Mouse (Mus musculus) left cerebral cortex, adult 9 months (tissue): ENCODE data around the gene Fam163a.
"Not testable (repeated sequence)": the region's sequence is repeated elsewhere in the genome, so short reads cannot be mapped to it uniquely, and the experiment has no call there.

Experiments used
- DNase-seq, 2 experiments: peaks; one replicate each; pipeline ENCODE4 v3.0.0; 2022; ENCODE audit warnings: low spot score in 2 of 2

The Fam163a gene

DNA sequence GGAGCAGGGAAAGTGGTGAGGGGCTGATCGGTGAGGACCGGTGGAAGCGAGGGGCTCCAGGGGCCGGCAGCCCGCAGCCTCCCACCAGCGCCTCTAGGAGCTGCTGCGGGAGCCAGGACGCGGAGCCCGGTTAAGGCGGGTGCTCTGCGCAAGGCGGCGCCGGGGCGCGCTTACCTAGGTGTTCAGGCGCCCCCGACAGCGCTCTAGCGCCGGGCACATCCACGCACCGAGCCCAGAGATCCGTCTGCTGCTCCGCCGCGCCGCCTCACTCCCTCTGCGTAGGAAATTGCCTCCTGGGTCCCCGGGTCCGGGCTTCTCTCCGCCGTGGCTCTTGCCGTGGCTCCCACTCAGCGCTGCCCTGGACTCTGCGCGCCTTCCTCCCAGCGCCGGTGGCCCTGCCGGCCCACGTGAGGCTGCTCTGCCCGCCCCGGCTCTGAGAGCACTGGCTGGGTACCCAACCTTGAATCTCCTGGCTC, at the start of gene Fam163a:
Gene Fam163a (minus strand): TSS at position 371 of the 476 bp plus-strand sequence.
- peak in 1 of 2 experiments; percentile 8 for DNase-seq

DNA sequence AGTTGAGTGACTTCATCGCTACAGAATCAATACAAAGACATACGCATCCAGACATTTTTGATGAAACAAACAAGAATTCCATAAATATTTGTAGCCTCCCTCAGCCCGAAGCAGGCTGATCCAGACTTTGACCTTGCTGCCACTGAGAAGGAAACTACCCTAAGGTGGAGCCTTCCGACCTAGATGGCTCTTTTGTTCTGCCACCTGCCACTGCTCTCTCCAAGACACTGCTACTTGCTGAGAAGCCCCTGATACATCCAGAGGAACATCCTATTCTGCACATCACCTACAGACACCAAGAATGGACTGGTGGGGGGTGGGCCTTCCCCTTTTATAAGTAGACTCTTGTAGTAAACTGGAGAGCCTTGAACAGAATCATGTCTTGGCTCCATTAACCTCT, 46.3 kb upstream of the Fam163a start:
- DNase-seq: not testable (repeated sequence)

DNA sequence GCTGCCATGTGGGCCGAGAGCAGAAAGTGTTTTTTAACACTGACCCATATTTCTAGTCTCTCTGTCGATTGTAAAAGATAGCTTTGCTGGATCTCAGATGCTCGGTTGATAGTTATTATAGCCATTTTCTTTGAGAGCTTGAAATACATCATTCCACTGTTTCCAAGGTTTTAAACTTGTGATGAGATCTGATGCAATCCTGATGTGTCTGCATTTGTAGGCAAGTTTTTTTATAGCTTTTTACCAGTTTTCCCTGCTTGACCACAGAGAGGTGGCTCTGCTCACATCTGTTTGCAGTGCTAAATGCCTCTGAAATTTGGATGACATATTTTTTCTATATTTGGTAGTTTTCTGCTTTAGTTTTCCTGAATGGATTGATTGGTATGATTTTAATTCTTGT, 43.1 kb upstream of the Fam163a start:
- DNase-seq: no peak

DNA sequence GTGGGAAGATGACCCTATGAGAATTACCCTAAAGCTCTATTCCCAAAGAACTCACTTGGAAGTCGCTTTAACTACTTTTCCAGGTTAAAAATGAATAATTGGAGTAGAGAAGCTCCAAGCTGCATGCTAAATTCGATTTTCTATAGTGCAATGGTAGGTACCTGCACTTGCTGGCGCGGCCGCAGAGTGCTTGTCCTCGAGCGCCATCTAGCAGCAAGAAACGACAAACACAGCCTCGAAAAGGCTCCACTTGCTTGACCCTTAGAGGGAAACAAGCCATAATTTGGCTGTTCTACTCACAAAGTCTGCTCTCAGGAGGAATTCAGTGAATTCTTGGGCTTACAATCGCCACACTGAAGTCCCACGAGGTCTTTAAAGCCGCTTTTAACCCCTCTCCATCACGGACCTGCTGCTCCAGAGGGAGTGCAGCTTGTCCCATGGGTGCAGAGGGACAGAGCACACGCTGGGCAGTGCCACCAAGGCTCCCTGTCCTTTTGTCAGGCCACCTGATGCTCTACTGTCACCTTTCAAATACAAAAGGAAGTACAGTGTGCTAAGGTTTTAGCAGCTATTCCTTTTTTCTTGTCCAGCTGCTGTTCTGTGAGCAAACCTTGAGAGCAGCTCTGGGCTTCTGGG, 37.0 kb upstream of the Fam163a start:
- peak in 1 of 2 experiments; percentile 35 for DNase-seq

DNA sequence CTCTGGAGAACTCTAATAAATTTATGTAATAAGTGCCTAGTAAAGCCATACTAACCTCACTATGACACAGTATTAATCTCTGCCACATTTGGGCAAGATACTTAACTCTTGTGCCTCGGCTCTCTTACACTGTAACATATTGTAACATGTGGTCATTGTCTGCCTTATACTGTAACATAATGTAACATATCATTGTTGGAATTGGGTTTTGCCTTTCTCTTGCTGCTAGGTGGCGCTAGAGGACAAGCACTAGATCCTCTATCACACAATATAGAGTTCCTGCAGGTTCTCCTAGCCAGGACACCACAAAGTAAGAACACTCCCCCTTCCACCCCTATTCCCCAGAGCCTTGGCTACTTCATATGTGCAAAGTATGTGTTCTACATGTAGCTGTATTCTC, 36.2 kb upstream of the Fam163a start:
- peak in 1 of 2 experiments; percentile 23 for DNase-seq

DNA sequence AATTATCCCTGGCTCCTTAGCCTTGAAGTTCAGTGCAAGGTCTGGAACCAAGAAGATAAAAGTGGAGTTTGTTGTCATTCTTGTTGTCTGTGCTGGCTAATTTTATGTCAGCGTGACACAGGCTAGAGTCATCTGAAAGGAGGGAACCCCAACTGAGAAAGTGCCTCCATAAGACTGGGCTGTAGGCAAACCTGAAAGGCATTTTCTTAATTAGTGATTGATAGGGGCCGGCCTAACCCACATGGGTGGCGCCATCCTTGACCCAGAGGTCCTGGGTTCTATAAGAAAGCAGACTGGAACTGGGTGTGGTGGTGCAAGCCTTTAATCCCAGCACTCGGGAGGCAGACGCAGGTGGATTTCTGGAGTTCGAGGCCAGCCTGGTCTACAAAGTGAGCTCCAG, 26.3 kb upstream of the Fam163a start:
- DNase-seq: no peak

DNA sequence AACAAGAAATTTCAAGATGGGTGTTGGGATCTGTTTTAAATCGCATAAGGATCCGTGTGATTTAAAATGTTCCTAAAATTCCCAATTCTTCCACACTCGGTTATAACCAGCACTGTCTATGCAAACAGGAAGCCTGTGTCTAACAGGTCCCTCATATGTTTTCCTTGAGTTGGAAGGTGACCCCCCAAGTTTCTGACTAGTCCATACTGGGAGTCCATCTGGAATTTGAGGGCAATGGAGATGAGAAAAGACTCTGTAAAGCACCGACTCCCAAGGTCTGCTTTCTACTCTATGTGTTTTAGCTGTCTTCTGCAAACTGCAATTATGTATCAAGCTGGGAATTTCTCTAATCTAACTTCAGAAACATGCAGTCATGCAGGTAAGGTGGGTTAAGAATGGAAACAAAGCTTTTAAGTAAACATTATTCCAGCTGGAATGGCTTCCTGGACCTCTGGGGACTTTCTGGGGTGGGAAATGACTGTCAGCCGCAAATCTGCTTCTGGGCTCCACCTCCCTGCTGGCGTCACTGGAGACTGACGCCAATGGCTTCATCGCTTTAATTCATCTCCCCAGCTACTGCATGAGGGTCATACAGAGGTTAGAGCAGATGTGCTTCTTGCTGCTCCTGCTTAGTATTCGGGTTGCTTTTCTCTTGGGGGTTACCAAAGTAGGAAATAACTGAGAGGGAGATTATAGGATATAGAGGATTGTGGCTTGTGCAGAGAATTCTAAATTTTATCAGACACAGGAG, 25.7 kb upstream of the Fam163a start:
- no peak for DNase-seq

DNA sequence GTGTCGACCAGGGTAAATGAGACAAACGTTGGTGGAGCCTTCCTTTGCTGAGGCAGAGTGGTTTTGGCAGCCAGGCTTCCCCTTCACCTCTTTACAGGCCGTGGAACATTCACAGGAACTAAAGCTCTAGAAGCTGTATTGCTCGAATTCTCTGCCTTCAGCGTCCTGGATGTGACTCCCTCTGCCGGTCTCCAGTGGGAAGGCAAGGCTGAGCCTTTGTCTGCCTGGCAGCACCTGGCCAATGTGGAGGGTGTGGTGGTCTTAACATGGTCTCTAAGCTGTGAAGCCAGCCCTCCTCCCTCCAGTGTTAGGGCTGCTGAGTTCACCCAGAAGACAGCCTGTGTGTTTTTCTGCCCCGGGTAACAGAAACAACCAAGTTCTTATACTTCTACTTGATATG, 24.6 kb upstream of the Fam163a start:
- DNase-seq: peak in 1 of 2 experiments; percentile 45

DNA sequence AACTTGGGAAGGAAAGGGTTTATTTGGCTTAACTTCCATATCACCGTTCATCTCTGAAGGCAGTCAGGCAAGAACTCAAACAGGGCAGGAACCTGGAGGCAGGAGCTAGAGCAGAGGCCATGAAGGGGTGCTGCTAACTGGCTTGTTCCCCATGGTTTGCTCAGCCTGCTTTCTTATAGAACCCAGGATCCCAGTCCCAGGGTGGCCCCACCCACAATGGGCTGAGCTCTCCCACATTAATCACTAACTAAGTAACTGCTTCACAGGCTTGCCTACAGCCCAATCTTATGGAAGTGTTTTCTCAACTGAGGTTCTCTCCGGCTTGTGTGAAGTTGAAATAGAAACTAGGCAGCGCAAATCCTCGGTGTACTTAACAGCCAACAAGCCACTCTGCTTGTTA, 23.9 kb upstream of the Fam163a start:
- DNase-seq: no peak

DNA sequence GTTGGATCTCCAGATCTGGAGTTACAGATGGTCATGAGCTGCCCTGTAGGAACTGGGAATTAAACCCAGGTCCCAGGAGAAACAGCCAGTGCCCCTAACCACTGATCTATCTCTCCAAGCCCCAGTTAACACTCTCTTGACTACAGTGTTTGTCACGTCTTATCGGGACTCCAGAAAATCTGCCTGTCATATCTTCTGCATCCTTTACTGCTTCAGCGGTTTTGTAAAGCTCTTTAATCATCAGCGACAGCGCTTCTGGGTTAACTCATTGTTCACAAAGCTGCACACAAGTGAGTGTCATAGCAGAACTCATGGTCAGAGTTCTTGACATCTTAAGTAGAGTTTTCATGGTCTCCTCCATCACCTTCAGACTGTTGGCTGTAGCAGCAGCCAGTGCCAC, 22.1 kb upstream of the Fam163a start:
- DNase-seq: no peak

DNA sequence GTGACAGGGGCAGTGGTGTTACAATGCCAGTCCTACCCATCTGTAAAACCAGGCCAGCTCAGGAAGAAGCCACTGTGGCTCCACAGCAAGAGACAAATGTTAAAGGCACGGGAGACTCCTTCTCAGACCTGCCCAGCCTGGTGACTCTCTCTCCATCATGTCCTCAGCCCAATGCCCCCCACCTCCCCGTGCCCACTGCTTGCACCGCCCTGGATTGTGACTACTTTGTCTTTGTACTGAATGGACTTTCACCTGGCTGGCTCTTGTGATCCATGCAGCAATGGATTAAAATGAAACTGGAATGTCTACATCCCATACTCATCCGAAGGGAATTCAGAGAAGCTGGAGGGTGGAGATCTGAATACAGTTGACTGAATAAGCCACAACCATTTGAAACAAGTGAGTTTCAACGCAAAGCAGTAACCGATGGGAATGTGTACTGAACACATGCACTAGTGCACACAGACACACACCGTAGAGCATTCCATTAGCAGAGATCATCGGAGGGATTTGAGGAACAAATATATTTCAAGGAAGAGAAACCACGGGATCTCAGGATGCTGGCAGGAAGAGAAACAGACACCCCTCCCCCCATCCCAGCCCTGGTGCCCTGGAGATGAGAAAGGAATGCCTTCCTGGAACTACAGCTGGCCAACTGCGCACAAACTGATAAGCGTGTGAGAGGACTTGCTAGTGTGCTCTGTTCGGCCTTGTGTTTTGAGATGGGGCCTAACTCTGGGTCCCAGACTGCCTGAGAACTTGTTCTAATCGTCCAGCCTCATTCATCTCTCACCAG, 17.6 kb upstream of the Fam163a start:
- no peak for DNase-seq

DNA sequence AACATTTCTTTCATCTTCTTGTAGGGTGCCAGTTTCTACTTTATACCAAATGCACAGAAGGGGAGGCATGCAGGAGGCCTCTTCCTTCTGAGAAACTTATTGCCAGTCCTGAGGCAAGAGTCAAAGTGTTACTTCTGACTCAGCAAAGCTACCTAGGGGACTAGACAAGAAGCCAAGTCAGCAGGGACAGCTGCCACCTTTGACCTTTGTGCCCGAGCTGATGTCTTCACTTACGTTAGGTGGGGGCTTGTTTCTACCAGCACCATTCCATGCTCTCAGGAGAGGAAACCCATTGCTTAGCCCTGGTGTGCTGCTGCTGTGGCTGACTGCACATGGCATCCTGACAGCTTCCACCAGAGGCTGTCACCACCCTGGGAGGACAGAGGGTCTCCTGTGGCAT, 16.5 kb upstream of the Fam163a start:
- DNase-seq: no peak

DNA sequence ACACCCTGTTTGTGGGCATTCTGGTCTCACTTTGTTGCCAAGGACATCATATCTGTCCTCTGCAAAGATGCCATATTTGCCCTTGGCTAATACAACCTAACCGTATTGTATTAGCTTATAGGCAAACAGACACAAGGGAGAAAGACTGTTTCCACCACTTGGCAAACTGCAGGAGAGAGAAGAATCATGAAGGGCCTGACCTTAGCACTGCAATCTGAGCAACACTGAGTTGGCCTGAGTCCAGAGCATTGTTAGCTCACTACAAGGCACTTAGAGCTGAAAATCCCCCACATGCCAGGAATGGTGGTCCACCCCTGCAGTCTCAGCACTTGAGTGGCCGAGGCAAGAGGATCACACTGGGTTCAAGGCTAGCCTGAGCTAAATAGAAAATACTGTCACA, 13.7 kb upstream of the Fam163a start:
- no peak for DNase-seq

DNA sequence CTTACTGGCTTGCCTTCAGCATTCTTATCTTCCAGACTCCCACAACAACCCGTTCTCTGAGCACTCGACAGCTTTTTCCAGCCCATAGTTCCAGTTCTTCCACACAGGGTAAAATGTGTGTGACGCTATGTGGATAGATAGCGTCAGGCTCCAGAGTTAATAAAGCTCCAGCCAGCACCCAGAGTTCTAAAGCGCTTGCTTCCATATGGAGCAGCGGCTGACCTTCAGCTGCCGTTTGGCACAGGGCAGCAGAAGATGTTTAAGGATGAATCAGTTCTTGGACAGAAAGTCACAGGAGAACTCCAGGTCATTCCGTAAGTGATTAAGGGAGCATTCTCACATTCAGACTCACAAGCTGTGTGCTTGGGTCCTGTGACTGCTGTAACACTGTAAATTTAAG, 13.1 kb upstream of the Fam163a start:
- DNase-seq: no peak

DNA sequence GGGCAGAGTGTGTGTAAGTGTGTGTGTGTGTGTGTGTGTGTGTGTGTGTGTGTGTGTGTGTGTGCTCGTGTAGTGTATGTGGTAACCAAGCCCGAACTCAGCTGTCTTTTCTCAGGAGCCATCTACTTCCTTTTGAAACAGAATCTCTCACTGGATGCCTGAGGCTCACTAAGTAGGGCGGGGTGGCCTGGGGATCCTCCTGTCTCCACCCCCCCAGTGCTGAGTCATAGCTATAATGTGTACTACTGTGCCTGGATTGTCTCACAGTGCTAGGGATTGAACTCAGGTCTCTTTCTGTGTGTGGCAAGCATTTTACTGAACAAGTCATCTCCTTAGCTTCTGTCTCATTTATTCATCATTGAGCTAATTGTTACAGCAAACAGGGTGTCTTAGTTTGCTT, 12.6 kb upstream of the Fam163a start:
- no peak for DNase-seq

DNA sequence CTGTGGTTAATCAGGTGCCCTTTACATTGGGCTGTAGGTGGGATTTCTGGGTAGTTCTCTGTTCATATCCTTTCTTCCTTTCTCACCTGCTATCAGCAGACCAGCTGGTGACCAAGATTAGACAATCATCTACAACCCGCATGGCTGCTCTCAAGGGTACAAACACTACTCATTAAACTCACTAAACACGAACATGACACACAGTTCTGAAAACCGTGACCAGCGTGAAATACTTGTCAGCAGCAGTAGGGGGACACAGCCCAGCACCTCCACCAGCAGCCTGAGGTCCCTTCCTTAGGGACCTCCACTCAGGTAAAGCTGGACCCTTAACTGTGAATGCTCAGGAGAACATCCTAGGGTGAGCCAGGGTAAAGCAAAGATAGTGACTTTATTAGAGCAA, 11.4 kb upstream of the Fam163a start:
- no peak for DNase-seq

DNA sequence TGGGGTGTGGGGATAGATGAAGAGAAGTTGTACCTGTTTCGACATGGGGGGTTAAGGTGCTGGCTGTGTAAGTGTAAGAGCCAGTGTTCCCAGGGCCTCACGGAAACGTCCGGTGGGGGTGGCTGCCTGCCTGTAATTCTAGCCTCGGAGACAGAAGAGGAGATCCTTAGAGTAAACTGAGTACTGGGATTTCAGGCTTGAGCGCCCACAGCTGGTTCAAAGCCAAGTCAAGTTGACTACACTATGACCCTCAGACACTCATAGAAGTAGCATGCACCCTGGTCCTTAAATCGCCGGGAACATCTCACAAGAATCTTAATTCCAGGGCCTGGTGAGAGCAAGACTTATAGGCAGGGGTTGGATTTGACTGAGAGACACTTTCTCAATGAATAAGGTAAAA, 9.8 kb upstream of the Fam163a start:
- no peak for DNase-seq

DNA sequence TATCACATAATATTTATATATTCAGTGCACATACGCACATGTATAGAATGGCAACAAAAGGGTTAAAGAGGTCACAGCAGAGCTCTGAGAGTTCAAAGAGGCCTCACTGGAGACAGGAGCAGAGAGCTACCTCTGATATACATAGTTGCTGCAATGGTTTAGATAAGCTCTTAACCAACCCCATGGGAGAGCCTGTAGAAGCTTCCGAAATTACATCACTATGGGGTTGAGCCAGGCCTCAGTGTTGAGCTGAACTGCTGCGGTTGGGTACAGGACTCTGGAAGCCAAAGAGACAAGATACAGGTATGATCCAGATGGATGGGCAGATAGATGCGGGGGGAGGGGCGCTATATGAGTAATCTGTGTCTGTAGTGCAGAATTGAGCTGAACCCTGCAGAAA, 8.1 kb upstream of the Fam163a start:
- no peak for DNase-seq

DNA sequence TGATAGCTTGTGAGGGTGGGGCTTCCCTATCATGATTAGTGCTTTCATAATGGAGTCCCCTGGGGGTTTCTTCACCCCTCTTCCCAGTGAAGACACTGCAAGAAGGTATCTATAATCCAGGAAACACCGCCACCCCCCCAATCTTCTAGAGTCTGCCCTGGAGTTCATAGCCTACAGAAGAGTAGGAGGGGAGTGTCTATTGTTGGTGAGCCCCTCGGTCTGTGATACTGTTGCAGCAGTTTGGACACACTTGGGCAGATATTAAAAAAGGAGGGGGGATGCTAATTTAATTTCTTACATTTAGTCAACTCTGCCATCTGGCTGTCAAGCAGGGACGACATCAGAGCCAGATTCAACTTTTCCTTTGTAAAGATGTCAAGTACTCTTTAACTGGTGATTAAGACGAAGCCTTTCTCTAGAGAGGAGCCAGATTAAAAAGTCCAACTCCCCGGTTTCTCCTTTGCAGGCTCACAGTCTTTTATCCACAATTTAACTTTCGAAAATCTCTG, 7.0 kb upstream of the Fam163a start:
- no peak for DNase-seq

DNA sequence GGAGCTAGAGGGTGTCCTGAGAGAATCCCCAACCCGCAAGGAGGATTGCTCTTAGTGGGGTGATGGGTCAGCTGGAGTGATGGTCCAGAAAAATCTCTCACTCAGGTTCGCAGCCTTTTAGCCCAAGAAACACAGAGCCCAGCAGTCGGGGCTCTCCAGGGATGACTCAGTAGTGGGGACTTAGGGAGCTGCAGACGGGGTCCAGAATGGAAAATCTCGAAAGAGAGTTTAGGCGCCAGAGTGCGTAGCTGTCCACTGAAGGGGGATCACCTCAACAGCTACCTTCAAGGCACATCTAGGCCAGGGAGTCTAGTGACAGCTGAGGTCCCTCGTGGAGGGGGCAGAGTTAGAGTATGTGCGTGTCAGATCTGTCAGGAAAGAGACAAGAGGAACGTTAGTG, 338 bp upstream of the Fam163a start:
- DNase-seq: no peak

DNA sequence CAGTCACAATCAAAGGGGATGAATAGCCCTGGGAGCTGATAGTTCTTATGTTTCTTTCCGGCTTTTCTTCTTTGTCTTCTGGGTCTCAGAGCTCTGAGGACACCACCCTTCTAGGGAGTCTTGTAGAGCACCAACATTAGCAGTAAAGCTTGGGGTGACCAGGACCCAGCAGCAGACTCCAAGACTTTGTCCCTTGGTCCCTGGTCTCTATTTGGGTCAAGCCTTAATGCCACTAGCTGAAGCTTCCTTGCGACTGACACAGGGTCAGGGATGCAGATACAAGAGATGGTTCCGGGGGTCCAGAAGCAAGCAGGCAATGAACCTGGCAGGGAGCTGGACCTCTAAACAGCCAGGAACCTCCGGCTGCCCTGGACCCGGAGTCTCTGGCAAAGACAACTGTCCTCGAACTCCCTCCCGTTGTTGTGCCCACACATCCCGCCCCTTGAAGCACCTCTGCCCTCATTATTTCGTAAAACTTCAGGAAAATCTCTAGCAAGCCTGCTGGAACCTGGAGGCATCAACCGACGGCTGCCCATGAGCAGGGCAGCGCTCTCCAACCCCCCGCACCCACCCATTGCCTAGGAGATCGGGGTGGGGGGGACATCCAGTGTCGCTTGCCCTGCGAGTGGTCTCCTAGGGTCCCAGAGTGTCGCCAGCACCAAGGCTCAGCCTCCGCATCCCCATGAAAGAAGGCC, 718 bp downstream of the Fam163a start:
- DNase-seq: no peak

DNA sequence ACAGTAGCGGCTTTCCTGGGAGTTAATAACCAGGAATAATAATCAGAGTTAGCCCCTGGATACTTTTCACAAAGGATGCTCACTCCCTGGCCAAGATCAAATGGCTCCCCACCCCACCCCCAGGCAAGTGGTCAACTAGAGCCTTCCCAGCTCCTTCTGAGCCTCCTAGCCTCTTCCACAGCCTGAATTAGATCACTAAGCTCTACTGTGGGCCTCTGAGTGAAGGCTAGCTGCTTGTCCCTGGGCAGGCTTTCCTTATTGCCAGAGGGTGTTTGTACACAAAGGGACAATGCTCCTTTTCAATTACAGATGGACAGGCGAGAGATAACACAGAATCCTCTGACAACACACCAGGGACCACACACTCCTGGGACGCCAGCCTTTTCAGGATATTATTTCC, 2.2 kb downstream of the Fam163a start:
- no peak for DNase-seq
